Mouse (Mus musculus): ENCODE measurements at regions not wholly inside any gene's neighbourhood (a gene's known extent, or its start where the extent isn't known, plus 50 kb on each side); places are given as distances from the start of the nearest gene placed in this dataset.

DNA sequence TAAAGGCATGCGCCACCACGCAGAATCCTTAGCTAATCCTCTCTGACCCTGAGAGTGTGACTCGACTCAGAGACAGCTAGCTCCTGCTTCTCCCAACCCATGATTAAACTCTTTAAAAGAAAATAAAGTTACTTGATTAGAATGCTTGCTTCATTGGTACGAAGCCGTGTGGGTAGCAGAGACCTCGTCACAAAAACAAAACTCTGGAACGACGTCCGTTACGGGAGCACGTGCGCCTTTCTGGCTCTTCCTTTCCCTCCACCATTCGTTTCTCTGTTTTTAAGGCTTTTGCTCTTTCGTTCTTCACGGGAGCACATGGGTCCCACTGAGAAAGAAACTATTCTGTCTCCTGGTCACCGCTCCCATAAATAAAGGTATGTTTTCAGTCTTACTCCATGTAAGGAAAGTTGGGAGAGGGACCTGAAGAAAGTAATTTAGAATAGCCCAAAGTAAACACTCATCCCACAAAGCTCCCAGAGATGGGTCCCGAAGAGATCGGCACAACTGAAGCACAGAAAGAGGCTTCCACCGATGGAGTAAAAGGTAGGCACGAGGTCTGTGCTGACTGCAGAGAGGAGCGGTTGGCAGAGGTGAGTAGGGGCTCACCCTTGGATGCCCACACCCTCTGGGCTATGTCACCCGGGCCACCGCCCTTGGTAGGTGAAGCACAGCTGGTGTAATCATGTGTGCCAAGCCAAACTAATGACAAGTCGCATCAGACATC, 70.2 kb upstream of the Cpm start:
- no peaks in the 10 kb centered on the region for H3K36me3 ChIP-seq
- no peaks in the 10 kb centered on the region for H3K9me3 ChIP-seq (replicated peaks)
- no peak overlapping the region for H3K4me2 ChIP-seq
- no peak overlapping the region for H3K9ac ChIP-seq
- no peak overlapping the region for H3K4me3 ChIP-seq
- no peak overlapping the region for H3K27ac ChIP-seq
- WGBS: 81% methylated on average over 24 of the region's 24 CpGs
- no peak for ATAC-seq (replicated peaks; ENCODE audit: insufficient number of reproducible peaks, insufficient read depth, low FRiP score, low read depth)
- no peaks in the 10 kb centered on the region for H3K27me3 ChIP-seq
- H3K4me1 ChIP-seq (replicated peaks): no peaks in the 10 kb centered on the region

DNA sequence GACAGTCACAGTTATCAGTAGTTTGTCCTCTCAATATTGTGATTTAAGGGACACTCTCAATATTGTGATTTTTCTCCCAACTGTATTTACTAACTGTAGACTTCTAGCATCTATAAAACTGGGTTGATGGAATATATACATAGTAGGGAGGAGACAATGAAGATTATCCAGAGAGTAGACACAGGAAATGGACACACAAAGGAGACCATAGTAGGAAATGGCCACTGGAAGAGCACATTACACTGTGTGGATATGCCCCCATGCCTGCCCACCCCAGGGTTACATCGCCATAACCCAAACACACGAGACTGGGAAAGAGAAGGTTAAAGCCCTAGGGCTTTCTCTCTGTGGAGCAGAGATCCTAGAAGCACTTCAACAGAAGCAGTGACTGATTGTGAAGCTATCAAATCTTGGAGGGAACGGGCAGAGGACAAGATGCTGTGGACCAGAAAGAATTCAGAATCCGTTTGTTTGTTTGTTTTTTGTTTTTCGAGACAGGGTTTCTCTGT, 71.0 kb upstream of the Cpm start:
- WGBS: 72% methylated on average over 5 of the region's 5 CpGs
- Histone ChIP-seq H3K4me2 (no peak overlapping the region), H3K36me3 (no peaks in the 10 kb centered on the region), H3K4me1 (replicated peaks) (no peaks in the 10 kb centered on the region), H3K9me3 (replicated peaks) (no peaks in the 10 kb centered on the region), H3K27ac (no peak overlapping the region), H3K4me3 (no peak overlapping the region), H3K9ac (no peak overlapping the region), H3K27me3 (no peaks in the 10 kb centered on the region)
- no peak for ATAC-seq (replicated peaks; ENCODE audit: insufficient number of reproducible peaks, insufficient read depth, low FRiP score, low read depth)

DNA sequence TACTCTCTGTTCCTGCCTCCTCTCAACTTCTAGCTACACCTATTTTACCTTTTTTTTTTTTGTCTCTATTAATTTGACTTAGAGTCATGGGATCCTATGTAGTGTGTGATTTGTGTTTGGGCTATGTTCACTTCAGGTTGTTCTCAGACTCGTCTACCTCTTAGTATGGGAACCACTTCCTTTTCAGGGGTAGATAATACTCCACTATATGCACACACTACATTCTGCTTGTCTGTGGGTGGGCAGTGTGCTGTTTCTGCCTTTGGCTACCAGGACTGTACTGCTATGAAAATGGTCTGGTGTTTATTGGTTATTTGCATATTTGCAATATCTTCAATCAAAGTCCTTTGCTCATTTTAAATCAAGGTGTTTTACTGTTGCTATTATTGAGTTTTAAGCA, 71.6 kb upstream of the Cpm start:
- Histone ChIP-seq H3K9ac (no peak overlapping the region), H3K27ac (no peak overlapping the region), H3K36me3 (no peaks in the 10 kb centered on the region), H3K4me3 (no peak overlapping the region), H3K9me3 (replicated peaks) (no peaks in the 10 kb centered on the region), H3K27me3 (no peaks in the 10 kb centered on the region), H3K4me2 (no peak overlapping the region), H3K4me1 (replicated peaks) (no peaks in the 10 kb centered on the region)
- WGBS: 77% methylated on average over 1 of the region's 1 CpGs
- no peak for ATAC-seq (replicated peaks; ENCODE audit: insufficient number of reproducible peaks, insufficient read depth, low FRiP score, low read depth)

DNA sequence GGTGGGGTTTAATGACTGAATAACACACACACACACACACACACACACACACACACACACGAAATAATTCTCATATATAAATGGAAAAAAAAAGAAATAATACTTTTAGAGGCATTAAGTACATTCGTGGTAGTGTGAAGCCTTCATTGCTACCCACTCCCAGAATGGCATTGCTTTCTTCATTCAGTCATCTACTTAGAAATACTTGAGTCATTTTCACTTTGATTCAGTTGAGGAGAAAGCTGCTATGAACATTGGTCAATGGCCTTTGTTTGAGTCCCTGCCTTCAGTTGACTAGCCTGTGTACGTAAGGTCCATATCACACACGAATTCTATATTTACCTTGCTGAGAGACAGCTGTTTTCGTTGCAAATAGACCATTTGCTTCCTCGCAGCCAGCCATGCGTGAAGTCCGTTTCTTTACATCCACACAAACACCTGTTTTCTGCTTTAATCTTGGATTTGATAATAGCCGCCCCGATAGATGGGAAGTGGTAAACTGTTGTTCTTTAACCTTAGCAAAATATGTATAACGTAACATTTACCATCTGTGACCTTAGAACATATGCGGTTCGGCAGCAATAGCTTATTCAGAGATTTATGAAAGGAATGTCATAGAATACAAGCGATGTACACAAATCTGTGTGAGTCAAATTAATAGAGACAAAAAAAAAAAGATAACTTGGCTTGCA, 72.3 kb upstream of the Cpm start:
- H3K27ac ChIP-seq: no peak overlapping the region
- no peak for ATAC-seq (replicated peaks; ENCODE audit: insufficient number of reproducible peaks, insufficient read depth, low FRiP score, low read depth)
- 77% methylated on average over 14 of the region's 14 CpGs for WGBS
- no peaks in the 10 kb centered on the region for H3K27me3 ChIP-seq
- H3K4me1 ChIP-seq (replicated peaks): no peaks in the 10 kb centered on the region
- no peaks in the 10 kb centered on the region for H3K36me3 ChIP-seq
- H3K9ac ChIP-seq: no peak overlapping the region
- H3K4me2 ChIP-seq: no peak overlapping the region
- no peak overlapping the region for H3K4me3 ChIP-seq
- no peaks in the 10 kb centered on the region for H3K9me3 ChIP-seq (replicated peaks)

DNA sequence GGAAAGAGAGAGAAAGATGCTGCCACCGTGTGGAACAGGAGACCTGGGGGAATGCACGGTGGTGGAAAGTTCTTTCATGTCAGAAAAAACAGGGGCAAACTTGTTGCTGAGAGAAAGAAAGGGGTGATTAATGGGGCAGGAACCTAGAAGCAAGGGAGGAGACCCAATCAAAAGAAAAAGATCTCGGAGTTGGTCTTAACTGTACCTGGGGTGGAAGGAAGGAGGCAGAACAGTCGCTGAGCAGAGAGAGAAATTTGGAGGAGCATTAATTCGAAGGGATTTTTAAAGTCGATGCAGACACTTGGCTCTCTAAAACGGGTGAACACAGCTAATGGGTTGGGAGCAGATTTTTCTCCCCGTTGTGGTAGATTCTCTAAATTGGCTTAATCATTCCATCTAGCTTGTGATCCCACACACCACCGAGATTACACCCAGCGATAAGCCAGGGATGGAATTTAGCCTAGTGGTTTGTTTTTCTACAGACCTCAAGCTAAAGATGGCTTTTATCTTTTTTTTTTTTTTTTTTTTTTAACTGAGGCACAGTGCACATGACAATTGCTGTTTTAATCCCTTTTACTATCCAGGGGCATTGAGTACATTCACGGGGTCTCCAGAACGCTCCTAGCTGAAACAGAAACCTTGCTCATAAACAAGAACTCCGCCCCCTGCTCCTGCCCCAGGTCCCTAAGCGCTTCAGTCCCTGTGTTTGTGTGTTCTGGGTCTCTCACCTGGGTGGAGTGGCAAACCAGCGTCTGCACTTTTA, 73.1 kb upstream of the Cpm start:
- Histone ChIP-seq H3K4me1 (replicated peaks) (no peaks in the 10 kb centered on the region), H3K4me3 (no peak overlapping the region), H3K9me3 (replicated peaks) (no peaks in the 10 kb centered on the region), H3K9ac (no peak overlapping the region), H3K4me2 (no peak overlapping the region), H3K27me3 (no peaks in the 10 kb centered on the region), H3K36me3 (no peaks in the 10 kb centered on the region), H3K27ac (no peak overlapping the region)
- no peak for ATAC-seq (replicated peaks; ENCODE audit: insufficient number of reproducible peaks, insufficient read depth, low FRiP score, low read depth)
- 41% methylated on average over 15 of the region's 15 CpGs for WGBS

DNA sequence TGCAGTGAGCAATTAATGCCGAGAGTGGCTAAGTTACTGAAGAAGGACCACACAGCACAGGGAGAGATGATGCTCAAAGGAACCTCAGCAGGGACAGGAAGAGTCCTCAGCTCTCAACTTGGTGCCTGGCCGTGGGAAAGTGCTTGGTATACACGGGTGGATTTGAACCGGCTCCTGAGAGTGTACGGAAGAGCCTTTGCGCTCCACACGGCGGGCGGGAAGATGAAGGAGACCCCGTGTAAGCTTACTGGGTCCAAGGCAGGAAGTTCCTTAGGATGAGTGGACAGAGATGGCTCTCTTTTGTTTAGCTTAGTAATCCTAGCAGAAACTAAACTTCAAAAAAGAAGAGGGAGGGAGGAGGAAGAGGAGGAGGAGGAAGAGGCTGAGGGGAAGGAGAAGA, 73.8 kb upstream of the Cpm start:
- H3K4me1 ChIP-seq (replicated peaks): no peaks in the 10 kb centered on the region
- H3K4me3 ChIP-seq: no peak overlapping the region
- no peak overlapping the region for H3K4me2 ChIP-seq
- WGBS: 78% methylated on average over 10 of the region's 10 CpGs
- no peaks in the 10 kb centered on the region for H3K9me3 ChIP-seq (replicated peaks)
- no peak overlapping the region for H3K9ac ChIP-seq
- H3K36me3 ChIP-seq: no peaks in the 10 kb centered on the region
- no peak for ATAC-seq (replicated peaks; ENCODE audit: insufficient number of reproducible peaks, insufficient read depth, low FRiP score, low read depth)
- no peak overlapping the region for H3K27ac ChIP-seq
- no peaks in the 10 kb centered on the region for H3K27me3 ChIP-seq

DNA sequence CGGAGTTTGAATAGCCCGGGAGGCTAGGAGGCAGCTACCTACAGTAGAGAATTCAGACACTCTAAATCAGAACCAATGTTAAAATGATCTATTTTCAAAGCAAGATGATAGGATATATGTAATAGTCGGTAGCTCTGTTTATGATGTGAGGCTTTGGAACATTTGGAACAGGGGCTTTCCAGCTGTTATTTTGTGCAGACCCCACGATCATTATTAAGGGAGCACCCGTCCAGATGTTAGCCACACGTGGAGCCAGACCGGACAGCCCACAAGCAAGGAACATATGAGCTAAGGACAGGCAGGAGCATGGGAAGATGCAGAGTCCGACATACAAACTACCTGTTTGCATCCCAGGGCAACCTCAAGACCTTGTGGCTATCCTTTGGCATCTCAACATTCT, 74.3 kb upstream of the Cpm start:
- Histone ChIP-seq H3K4me1 (replicated peaks) (no peaks in the 10 kb centered on the region), H3K27ac (no peak overlapping the region), H3K4me2 (no peak overlapping the region), H3K36me3 (no peaks in the 10 kb centered on the region), H3K4me3 (no peak overlapping the region), H3K9ac (no peak overlapping the region), H3K9me3 (replicated peaks) (no peaks in the 10 kb centered on the region), H3K27me3 (no peaks in the 10 kb centered on the region)
- no peak for ATAC-seq (replicated peaks; ENCODE audit: insufficient number of reproducible peaks, insufficient read depth, low FRiP score, low read depth)
- WGBS: 84% methylated on average over 8 of the region's 8 CpGs

DNA sequence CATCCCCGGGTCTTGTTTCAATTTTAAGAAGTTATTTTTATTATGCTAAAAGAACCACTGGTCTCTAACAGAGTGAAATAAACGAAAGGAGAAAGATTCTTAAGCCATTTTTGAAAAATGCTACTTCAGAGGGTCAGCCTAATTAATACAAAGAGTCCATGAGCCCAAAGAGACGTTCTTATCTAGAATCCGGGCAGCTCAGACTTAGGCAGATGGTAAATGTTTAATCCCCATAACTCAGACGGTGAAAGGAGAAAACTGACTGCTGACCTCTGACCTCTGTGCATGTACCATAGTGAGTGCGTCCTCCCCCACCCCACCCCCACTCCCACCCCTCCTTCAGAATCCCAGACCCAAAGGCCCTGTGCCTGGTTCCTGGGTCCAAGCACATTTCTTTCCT, 74.8 kb upstream of the Cpm start:
- Histone ChIP-seq H3K4me3 (no peak overlapping the region), H3K27me3 (no peaks in the 10 kb centered on the region), H3K36me3 (no peaks in the 10 kb centered on the region), H3K9ac (no peak overlapping the region), H3K27ac (no peak overlapping the region), H3K9me3 (replicated peaks) (no peaks in the 10 kb centered on the region), H3K4me1 (replicated peaks) (no peaks in the 10 kb centered on the region), H3K4me2 (no peak overlapping the region)
- WGBS: 54% methylated on average over 6 of the region's 6 CpGs
- no peak for ATAC-seq (replicated peaks; ENCODE audit: insufficient number of reproducible peaks, insufficient read depth, low FRiP score, low read depth)

DNA sequence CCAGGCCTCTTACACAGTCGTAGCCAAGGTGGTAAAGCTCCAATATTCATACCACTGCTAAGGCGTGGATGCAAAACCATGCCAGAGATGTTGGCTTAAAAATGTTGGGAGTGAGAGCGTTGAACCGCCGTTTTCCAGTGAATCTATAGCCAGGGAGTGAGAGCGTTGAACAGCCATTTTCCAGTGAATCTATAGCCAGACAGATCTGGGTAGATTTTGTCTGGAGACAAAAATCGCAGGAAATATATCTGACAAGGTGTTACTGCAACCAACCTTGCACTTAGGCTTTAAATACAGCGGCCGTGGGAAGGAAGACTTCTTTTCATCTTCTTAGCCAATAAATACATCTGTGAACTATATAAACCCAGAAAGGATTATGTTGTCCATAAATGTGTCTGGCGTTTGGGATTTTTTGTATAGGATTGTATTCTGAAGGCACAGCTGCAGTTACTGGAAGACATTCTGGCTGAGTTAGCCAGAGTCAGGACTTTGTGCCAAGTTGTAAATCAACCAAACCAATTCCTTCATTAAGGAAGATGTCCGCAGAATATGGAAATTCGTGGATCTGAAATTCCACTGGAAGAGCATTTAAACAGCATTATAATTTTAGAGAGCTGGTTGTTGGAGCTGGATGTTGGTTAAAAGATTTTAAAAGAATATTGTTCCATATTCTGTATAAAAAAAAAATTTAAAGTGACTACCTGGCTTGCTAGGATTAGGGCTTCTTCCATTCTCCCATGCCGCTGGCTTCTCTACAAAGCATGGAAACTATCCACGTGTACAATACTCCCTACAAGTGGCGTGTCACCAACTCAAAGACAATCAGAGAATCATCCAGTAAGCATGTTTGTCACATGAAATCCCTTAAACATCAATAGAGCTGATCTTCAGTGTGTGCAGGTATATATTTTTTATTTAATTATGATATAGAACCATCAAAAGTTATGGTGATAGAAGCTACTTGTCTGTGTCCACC, 75.8 kb upstream of the Cpm start:
- WGBS: 84% methylated on average over 15 of the region's 15 CpGs

DNA sequence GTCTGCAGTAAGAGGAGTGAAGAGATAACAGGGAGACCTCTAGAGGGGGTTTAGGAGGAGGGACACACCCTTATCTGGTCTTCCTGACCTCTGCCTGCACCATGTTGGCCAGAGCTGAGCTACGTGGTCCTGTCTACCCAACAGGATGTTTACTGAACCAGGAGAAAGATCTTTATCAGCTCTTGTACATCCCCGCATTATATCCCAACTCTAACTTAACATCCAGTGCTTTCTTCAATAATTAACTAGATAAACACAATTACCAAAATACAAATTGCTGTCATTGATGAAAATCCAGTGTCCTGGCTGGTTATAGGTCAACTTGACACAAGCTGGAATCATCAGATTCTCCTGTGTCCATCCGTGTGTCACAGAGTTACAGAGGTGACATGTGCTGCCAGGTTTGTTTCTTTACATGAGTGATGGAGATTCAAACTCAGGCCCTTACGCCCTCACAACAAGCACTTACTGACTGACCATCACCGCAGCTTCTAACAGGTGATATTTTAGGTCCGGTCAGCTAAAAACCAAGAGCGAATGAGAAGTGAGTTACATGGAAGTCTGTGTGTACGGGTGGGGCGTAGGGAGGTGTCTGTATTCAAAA, 77.1 kb upstream of the Cpm start:
- H3K36me3 ChIP-seq: no peaks in the 10 kb centered on the region
- WGBS: 81% methylated on average over 9 of the region's 9 CpGs

More for the DNA sequence above, 75.8 kb upstream of the Cpm start:
- no peak overlapping the region for H3K9ac ChIP-seq
- no peak overlapping the region for H3K27ac ChIP-seq
- ATAC-seq (replicated peaks; ENCODE audit: insufficient number of reproducible peaks, insufficient read depth, low FRiP score, low read depth): no peak
- no peaks in the 10 kb centered on the region for H3K27me3 ChIP-seq
- no peak overlapping the region for H3K4me3 ChIP-seq
- no peaks in the 10 kb centered on the region for H3K9me3 ChIP-seq (replicated peaks)
- H3K4me1 ChIP-seq (replicated peaks): no peaks in the 10 kb centered on the region
- H3K36me3 ChIP-seq: no peaks in the 10 kb centered on the region
- no peak overlapping the region for H3K4me2 ChIP-seq

More for the DNA sequence above, 77.1 kb upstream of the Cpm start:
- no peaks in the 10 kb centered on the region for H3K4me1 ChIP-seq (replicated peaks)
- H3K9me3 ChIP-seq (replicated peaks): no peaks in the 10 kb centered on the region
- H3K27ac ChIP-seq: no peak overlapping the region
- no peak overlapping the region for H3K4me2 ChIP-seq
- no peak overlapping the region for H3K4me3 ChIP-seq
- H3K27me3 ChIP-seq: no peaks in the 10 kb centered on the region
- H3K9ac ChIP-seq: no peak overlapping the region
- no peak for ATAC-seq (replicated peaks; ENCODE audit: insufficient number of reproducible peaks, insufficient read depth, low FRiP score, low read depth)
